Mouse (Mus musculus): ENCODE data around the gene Nelfb. TPM values are rescaled to one million over a fixed set of nuclear protein-coding genes. Genes with fewer than 3 reads are reported as not detected.

Gene Nelfb
- total RNA-seq, 2 experiments from 2014 or later: 62.6 to 65.1 TPM

DNA sequence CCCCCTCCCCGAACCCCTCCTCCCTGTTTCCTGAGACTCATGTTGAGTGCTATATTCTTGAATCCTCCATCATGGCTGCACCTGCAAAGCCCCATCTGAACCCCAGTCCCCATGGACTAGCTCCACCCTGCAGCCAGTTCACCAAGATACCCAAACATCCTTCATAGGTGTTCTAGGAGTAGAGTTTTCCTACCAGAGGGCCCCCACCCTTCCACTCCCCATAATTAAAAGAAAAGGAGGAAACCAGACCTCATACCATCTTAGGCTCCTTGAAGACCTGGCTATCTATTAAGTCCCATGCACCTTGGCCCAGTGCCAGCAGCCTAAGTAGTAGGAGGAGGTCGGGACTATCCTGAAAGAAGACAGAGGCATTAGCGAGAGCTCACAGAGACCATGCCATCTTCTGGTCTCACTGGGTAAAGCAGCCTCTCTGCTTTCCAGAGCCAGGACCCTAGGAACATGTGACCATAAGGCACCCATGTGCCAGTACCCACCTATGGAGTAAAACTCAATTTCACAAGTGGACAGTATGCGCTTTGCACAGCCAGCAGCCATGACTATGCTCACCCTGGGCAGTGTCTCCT lies 7.6 kb downstream of the Nelfb start:
- intact Hi-C loops (cut with DNase I): no loop called here
- no peak for DNase-seq

GRCm38 (mm10) chr2:25200631-25201030 lies 10.7 kb downstream of the Nelfb start:
- intact Hi-C loops (cut with DNase I): no loop called here
- no peak for DNase-seq

DNA sequence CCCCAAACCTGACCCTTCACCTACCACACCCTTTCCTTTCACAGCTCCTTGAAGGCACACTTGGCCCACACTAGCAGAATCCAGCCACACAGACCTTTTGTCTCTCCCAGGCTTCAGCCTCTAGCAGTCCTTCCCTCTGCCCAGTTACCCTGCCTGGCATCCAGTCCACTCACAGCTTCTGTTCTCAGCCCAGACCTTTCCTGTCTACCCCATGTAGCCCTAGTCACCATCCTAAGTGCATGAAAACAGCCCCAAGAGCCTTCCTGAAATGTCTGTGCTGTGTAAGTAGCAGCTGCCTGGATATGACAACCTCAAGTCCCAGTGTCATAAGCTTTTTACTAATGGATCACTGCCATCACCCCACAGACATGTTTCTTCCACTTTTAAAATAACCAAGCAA lies 13.3 kb downstream of the Nelfb start:
- intact Hi-C loops (cut with DNase I): loop anchor here (5.0 kb wide), 1 partner anchor 59 kb away; the partner anchor contains the start of gene Tmem203
- DNase-seq: no peak

- no peak for DNase-seq
- intact Hi-C loops (cut with DNase I): loop anchor here (5.0 kb wide), 1 partner anchor 60 kb away; the partner anchor contains the start of gene Tmem203
These were observed 14.1 kb downstream of the Nelfb start for GRCm38 (mm10) chr2:25197191-25197590.

DNA sequence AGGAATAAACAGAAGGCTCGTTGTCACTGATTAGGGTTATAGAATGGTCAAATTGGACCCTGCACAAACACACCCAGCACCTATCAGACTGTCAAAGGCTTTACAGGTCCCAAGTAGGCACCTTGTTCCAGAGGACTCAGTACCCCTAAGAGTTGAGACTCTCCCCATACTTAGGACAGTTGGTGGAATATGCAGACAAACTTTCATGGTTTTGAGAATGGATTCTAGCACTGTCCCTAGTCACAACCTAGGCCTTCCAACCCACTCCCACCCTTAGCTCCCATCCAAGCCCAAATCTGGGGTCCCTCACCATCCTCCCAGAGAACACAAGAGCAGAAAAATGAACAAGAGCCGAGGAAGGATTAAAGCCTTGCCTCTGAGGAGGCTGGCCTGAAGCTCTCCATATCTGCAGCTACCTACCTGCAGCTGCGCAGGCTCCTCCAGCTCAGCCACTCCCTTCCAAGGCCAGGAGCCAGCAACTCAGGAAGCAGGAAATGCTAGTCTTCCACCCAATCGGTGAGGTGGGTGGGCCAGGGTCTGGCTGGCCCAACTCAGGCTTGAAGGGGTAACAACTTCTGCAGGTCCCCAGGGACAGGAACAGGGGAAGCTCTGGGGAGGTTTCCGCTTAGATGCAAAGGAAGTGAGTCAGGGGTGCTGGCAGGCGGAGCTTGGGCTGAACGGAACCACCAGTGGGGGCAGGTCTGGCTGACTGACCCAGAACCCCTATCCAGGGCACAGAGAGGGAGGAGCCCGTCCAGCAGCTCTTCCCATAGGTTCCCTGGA lies 14.9 kb downstream of the Nelfb start, which contains the start of gene Tor4a:
Gene Tor4a, minus strand, starts transcription at position 715 of the 783 bp plus-strand sequence.
- intact Hi-C loops (cut with DNase I): loop anchor here (5.0 kb wide), 1 partner anchor 61 kb away; the partner anchor contains the start of gene Tmem203
- DNase-seq: no peak

DNA sequence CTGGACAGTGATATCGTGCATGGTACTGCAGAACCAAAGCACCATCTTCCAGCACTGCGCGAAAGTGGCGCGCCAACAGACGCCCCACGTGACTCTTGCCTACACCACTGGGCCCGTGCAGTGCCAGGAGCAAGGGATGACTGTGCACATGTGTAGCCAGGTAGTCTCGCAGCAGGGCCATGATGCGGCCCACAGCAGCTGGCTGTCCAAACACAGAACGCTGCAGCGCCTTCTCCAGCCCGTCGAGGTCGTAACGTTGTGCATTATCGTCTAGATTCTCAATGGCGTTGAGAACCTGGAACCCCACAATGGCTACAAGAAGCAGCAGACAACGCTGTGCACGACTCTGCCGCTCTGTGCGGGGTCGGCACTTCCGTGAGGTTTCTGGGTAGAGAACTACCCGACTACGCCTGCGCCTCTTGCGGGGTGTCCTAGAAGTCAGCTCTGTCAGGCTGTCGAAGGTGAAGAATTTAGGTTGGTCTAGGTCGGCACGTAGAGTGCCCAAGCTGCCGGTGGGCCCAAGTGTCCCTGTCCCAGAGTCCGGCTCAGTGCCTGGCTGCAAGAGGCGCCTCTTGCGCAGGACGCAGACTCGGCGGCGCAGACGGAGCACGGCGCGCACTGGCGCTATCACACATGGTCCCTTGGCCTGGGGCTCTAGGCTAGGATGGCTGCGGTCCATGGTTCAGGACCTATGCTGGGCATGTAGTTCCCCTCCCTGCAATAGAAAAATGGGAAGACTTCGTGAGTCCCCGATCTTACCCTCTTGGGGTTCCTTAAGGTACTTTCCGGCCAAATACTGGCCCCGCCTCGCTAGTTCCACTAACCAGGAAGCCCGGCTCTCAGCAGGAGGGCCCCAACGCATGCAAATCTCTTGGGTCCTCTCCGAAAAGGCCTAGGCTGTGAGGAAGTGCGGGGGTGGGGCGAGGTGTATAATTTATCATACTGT lies 15.8 kb downstream of the Nelfb start:
- intact Hi-C loops (cut with DNase I): loop anchor here (5.0 kb wide), 1 partner anchor 62 kb away; the partner anchor contains the start of gene Tmem203
- no peak for DNase-seq

DNA sequence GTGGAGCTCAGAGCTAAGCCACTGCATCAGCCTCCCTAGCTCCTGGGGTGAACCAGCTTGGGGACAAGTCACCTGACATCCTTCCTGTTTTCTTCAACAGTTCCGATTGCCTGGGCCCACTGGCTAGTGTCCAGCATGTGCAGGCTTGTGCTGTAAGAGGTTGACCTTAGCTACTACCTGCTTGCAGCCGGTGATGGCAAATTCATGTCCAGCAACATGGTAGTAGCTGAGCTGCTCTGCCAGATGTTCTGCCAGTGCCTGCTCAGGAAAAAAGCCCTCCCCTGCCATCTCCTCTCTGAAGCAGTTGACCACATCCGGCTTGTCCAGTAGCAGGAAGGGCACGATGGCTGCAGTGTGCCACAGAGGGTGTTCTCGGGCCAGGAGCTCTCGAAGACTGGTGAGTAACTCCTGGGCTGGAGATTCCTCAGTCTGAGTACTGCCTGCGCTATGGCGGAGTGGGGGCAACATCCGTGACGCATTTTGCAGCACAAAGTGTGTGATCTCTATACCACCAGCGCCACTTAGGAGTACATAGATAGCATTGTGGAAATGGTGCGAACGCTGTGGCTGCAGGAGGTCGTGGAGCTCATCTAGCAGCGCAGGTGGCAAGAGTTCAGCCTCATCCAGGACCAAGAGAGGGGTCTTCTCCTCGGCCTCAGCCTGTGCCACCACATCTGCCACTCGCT lies 16.7 kb downstream of the Nelfb start:
- intact Hi-C loops (cut with DNase I): loop anchor here (5.0 kb wide), 1 partner anchor 63 kb away; the partner anchor contains the start of gene Tmem203
- DNase-seq: no peak

DNA sequence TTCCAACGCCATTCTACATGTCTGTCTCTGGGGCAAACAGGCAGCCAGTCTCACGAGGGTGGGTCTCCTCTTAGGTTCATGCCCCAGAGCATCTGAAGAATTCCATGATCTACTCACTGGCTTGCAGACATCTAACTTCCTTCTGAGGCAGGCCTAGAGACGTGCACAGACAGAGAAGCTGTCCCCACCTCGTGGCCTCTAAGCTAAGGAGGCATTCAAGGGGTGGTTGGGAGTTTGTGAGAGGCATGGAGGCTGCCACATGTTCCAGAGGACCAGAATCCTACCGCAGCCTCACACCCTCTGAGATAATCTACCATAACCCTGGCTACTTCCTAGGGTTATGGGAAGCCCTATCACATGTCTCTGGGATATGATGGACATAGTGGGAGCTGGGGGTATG lies 17.3 kb downstream of the Nelfb start:
- no peak for DNase-seq
- intact Hi-C loops (cut with DNase I): no loop called here

DNA sequence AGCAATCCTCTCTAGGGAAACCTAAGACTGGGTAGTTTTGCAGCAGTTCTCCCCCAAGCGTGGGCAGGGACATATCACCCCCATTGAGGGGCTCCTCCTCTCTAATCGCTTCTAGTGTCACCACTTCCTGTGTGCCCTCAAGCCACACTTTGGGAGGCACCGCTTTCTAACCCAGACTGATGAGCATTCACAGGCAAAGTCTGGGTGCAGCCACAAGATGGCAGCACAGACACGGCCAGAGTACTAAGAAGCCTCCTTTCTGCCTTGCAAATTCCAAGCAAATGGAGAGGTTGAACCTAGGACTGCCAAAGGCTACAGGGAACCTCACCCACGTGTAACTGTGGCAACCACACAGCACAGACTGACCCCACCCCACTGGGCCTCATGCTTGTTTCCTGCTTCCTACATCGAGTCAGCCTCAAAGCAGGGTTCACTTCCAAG lies 17.9 kb downstream of the Nelfb start:
- intact Hi-C loops (cut with DNase I): loop anchor here (1.0 kb wide), 1 partner anchor 33 kb away; no protein-coding TSS in a partner anchor
- peak; percentile 84 for DNase-seq

GRCm38 (mm10) chr2:25187841-25188240 lies 23.4 kb downstream of the Nelfb start:
- DNase-seq: no peak
- intact Hi-C loops (cut with DNase I): loop anchor here (5.0 kb wide), 1 partner anchor 221 kb away; no protein-coding TSS in a partner anchor

DNA sequence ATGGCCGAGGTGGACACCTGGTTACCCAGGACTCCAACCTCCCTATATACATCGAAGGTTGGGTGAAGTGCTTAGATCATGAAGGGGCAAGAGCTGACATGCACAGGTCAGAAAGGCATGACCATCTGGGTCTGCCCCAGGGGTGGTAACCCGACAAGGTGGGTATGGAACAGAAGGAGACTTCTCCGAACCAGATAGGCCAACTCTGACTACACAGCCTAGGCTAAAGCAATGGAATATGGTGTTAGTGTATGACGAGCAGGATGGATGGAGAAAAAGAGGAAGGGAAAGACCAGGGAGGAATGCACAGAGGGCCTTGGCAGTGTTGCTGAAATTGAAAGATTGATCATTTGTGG lies 24.7 kb downstream of the Nelfb start:
- DNase-seq: no peak
- intact Hi-C loops (cut with DNase I): loop anchor here (5.0 kb wide), 1 partner anchor 219 kb away; no protein-coding TSS in a partner anchor

- intact Hi-C loops (cut with DNase I): loop anchor here (5.0 kb wide), 1 partner anchor 219 kb away; no protein-coding TSS in a partner anchor
These were observed 25.4 kb downstream of the Nelfb start for GRCm38 (mm10) chr2:25185625-25186574.

DNA sequence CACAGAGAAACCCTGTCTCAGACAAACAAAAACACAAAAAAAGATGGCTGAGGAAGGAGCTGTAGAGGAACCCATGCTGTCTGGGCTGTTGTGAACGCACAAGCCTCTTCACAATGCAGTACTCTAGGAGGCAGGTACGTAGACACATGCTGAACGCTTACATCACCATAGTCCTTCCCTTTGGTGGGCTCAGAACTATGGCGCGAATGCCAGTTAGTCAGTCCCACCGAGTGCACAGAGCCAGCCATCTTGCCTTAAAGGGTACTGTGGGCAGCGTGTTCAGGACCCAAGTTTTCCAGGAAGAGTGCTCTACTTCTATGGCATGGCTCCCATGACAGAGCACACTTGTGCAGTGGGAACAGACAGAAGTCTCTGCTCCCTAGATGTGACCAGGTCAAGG lies 26.8 kb downstream of the Nelfb start:
- DNase-seq: no peak
- intact Hi-C loops (cut with DNase I): no loop called here

More at GRCm38 (mm10) chr2:25185625-25186574, 25.4 kb downstream of the Nelfb start:
- peak; percentile 77 for DNase-seq

DNA sequence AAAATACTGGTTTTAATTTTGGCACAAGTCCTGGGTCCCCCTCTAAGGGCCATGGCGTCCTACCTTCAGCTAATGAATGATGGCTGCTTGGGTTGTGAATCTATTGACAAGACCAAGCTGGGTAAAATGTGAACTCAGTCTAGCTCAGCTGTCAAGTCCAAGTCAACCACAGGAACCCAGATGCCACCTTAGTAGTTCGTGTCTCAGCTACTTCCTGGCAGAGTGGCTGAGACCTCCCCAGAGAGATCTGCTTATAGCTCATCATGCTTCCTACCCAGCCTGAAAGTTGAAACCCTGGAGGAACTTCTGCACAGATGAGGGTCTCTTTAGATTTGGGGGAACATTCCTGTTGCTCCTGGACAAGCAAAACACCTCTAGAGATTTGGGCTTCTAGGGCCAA lies 28.0 kb downstream of the Nelfb start:
- intact Hi-C loops (cut with DNase I): no loop called here

GRCm38 (mm10) chr2:25182664-25183063 lies 28.6 kb downstream of the Nelfb start:
- intact Hi-C loops (cut with DNase I): no loop called here
- no peak for DNase-seq

More for the DNA sequence above, 28.0 kb downstream of the Nelfb start:
- no peak for DNase-seq

GRCm38 (mm10) chr2:25181891-25182397 lies 29.3 kb downstream of the Nelfb start:
- intact Hi-C loops (cut with DNase I): no loop called here

GRCm38 (mm10) chr2:25180973-25181890 lies 30.1 kb downstream of the Nelfb start:
- intact Hi-C loops (cut with DNase I): no loop called here
- peak; percentile 47 for DNase-seq

More at GRCm38 (mm10) chr2:25181891-25182397, 29.3 kb downstream of the Nelfb start:
- no peak for DNase-seq
